Mouse (Mus musculus): Measurements from ENCODE around the gene Plxnb1. TPM values are rescaled to one million over a fixed set of nuclear protein-coding genes. Genes with fewer than 3 reads are reported as not detected.

The Plxnb1 gene
- polyA plus RNA-seq, 1 experiment from 2014 or later: 8.4 TPM

DNA sequence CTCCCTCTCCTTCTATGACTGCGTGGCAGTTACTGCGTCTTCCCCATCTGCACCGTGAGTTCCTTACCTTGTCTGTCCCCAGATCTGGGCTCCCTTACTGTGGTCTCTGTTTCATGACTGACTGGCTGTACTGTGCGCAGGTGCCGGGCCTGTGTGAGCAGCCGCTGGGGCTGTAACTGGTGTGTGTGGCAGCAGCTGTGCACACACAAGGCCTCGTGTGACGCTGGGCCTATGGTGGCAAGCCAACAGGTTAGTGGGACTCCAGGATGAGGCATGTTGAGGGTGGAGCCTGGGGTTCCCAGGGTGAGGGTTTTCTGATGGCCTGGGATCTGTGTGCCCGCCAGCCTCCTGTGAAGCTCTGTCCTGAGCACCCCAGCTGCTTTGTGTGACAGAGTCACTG lies 8.9 kb downstream of the Plxnb1 start:
- no peak for DNase-seq (ENCODE audit: low spot score)
- no peak for ATAC-seq (replicated peaks; ENCODE audit: low FRiP score, low read depth)

DNA sequence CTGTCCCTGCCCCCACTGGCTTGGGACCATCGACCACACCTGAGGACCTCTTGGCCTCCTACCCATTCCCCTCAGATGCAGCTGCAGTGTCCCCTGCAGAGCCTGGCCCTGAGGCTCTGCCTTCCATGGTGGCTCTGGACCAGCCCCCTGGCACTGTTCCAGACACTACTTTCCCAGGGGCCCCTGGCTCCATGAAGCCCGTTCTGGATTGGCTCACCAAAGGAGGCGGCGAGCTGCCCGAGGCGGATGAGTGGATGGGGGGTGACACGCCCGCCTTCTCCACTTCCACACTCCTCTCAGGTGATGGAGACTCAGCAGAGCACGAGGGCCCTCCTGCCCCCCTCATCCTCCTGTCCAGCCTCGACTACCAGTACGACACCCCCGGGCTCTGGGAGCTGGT lies 9.8 kb downstream of the Plxnb1 start:
- Histone ChIP-seq H3K4me2 (ENCODE audit: low read length) (no peak overlapping the region), H3K27me3 (ENCODE audit: insufficient read depth, low read length) (no peaks in the 10 kb centered on the region), H3K9ac (ENCODE audit: low read depth, low read length) (0 out of 2 replicates have a peak overlapping the region, but pooled peaks have one; percentile 20), H3K27ac (peak overlapping the region; percentile 26; the same call in 1 of the 2 replicates), H3K4me3 (replicated peaks; ENCODE audit: low read depth, low read length) (no peak overlapping the region), H3K4me1 (replicated peaks; ENCODE audit: insufficient read depth, low read length) (peaks cover 16% of the 10 kb centered on the region), H3K36me3 (ENCODE audit: insufficient read depth, low read length) (peaks cover 46% of the 10 kb centered on the region), H3K9me3 (replicated peaks; ENCODE audit: low read length) (no peaks in the 10 kb centered on the region)
- ATAC-seq (replicated peaks; ENCODE audit: low FRiP score, low read depth): peak; percentile 11; the same call in 1 of the 2 replicates
- no peak for TF ChIP-seq CTCF (IDR thresholded peaks at IDR 0.05; ENCODE audit: low read depth)
- 66% methylated on average over 12 of the region's 12 CpGs for WGBS
- DNase-seq (ENCODE audit: low spot score): no peak

More for the DNA sequence above, 8.9 kb downstream of the Plxnb1 start:
- Histone ChIP-seq H3K27me3 (ENCODE audit: insufficient read depth, low read length) (no peaks in the 10 kb centered on the region), H3K4me3 (replicated peaks; ENCODE audit: low read depth, low read length) (no peak overlapping the region), H3K27ac (no peak overlapping the region), H3K4me2 (ENCODE audit: low read length) (no peak overlapping the region), H3K36me3 (ENCODE audit: insufficient read depth, low read length) (peaks cover 37% of the 10 kb centered on the region), H3K4me1 (replicated peaks; ENCODE audit: insufficient read depth, low read length) (peaks cover 23% of the 10 kb centered on the region), H3K9me3 (replicated peaks; ENCODE audit: low read length) (no peaks in the 10 kb centered on the region), H3K9ac (ENCODE audit: low read depth, low read length) (0 out of 2 replicates have a peak overlapping the region, but pooled peaks have one; percentile 23)
- no peak for TF ChIP-seq CTCF (IDR thresholded peaks at IDR 0.05; ENCODE audit: low read depth)
- WGBS: 90% methylated on average over 9 of the region's 9 CpGs

DNA sequence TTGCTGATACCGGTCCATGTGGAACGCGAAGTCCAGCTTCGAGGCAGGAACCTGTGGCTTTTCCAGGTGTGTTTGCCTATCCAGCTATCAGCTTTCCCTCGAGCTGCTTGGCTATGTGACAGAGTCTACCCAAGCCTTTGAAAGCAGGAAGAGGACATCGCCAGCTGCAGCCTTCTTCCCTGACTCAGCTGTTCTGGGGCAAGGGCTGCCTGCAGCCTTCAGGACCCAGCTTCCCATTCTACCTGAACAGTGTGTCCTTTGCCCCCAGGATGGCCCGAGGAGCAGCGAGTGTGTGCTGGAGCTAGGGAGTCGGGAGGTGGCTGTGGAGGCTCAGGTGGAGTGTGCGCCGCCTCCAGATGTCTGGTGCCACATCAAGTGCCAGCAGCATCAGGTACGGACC lies 10.5 kb downstream of the Plxnb1 start:
- H3K27ac ChIP-seq: peak overlapping the region; percentile 26; the same call in 1 of the 2 replicates
- peaks cover 52% of the 10 kb centered on the region for H3K36me3 ChIP-seq (ENCODE audit: insufficient read depth, low read length)
- ATAC-seq (replicated peaks; ENCODE audit: low FRiP score, low read depth): no peak
- no peak overlapping the region for H3K4me2 ChIP-seq (ENCODE audit: low read length)
- H3K9ac ChIP-seq (ENCODE audit: low read depth, low read length): no peak overlapping the region
- no peak overlapping the region for H3K4me3 ChIP-seq (replicated peaks; ENCODE audit: low read depth, low read length)
- DNase-seq (ENCODE audit: low spot score): no peak
- peaks cover 16% of the 10 kb centered on the region for H3K4me1 ChIP-seq (replicated peaks; ENCODE audit: insufficient read depth, low read length)
- no peak for TF ChIP-seq CTCF (IDR thresholded peaks at IDR 0.05; ENCODE audit: low read depth)
- 82% methylated on average over 12 of the region's 12 CpGs for WGBS
- H3K27me3 ChIP-seq (ENCODE audit: insufficient read depth, low read length): no peaks in the 10 kb centered on the region
- no peaks in the 10 kb centered on the region for H3K9me3 ChIP-seq (replicated peaks; ENCODE audit: low read length)

DNA sequence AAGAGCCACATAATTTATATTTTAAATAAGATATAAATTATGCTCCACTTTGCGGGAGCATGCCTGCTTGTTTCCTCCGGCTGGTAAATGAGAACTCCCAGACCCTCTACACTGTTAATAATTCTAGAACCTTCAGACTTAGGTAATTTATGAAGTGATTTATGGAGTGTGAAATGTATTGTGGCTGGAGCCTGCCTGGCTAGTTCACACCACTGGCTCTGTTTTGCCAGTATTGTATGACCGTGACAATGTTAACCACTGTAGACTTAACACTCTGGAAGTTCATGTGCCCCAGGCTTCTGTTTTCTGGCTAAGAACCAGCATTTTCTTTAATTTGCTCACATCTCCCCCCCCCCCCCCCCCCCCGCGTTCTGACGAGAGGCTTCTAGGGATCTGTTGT lies 12.2 kb downstream of the Plxnb1 start:
- TF ChIP-seq CTCF (IDR thresholded peaks at IDR 0.05; ENCODE audit: low read depth): no peak
- Histone ChIP-seq H3K9me3 (replicated peaks; ENCODE audit: low read length) (no peaks in the 10 kb centered on the region), H3K27me3 (ENCODE audit: insufficient read depth, low read length) (no peaks in the 10 kb centered on the region), H3K4me1 (replicated peaks; ENCODE audit: insufficient read depth, low read length) (peaks cover 16% of the 10 kb centered on the region), H3K4me2 (ENCODE audit: low read length) (peak overlapping the region; percentile 21; the same call in 1 of the 2 replicates), H3K4me3 (replicated peaks; ENCODE audit: low read depth, low read length) (no peak overlapping the region), H3K27ac (peak overlapping the region; percentile 70), H3K36me3 (ENCODE audit: insufficient read depth, low read length) (peaks cover 62% of the 10 kb centered on the region), H3K9ac (ENCODE audit: low read depth, low read length) (no peak overlapping the region)
- 17% methylated on average over 5 of the region's 6 CpGs for WGBS
- peak; percentile 78 for DNase-seq (ENCODE audit: low spot score)
- peak; percentile 61 for ATAC-seq (replicated peaks; ENCODE audit: low FRiP score, low read depth)

DNA sequence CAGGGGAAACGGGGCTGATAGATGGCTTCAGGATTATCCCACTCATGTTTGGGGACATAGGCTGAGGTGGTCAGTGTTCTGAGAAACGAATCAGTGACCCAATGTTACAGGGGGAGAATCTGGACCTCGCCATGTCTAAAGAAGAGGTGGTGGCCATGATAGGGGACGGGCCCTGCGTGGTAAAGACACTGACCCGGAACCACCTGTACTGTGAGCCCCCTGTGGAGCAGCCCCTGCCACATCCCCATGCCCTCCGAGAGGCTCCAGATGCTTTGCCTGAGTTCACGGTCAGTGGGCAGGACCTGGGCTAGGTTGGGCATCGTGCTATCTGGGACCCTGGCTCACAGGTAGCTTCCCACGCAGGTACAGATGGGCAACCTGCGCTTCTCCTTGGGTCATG lies 15.1 kb downstream of the Plxnb1 start:
- DNase-seq (ENCODE audit: low spot score) (no peak), ATAC-seq (replicated peaks; ENCODE audit: low FRiP score, low read depth) (no peak)
- no peak overlapping the region for H3K4me3 ChIP-seq (replicated peaks; ENCODE audit: low read depth, low read length)
- no peak for TF ChIP-seq CTCF (IDR thresholded peaks at IDR 0.05; ENCODE audit: low read depth)
- WGBS: 90% methylated on average over 11 of the region's 11 CpGs
- no peaks in the 10 kb centered on the region for H3K9me3 ChIP-seq (replicated peaks; ENCODE audit: low read length)
- H3K36me3 ChIP-seq (ENCODE audit: insufficient read depth, low read length): peaks cover 78% of the 10 kb centered on the region
- H3K27ac ChIP-seq: no peak overlapping the region
- no peak overlapping the region for H3K4me2 ChIP-seq (ENCODE audit: low read length)
- H3K4me1 ChIP-seq (replicated peaks; ENCODE audit: insufficient read depth, low read length): peaks cover 10% of the 10 kb centered on the region
- no peaks in the 10 kb centered on the region for H3K27me3 ChIP-seq (ENCODE audit: insufficient read depth, low read length)
- H3K9ac ChIP-seq (ENCODE audit: low read depth, low read length): no peak overlapping the region

DNA sequence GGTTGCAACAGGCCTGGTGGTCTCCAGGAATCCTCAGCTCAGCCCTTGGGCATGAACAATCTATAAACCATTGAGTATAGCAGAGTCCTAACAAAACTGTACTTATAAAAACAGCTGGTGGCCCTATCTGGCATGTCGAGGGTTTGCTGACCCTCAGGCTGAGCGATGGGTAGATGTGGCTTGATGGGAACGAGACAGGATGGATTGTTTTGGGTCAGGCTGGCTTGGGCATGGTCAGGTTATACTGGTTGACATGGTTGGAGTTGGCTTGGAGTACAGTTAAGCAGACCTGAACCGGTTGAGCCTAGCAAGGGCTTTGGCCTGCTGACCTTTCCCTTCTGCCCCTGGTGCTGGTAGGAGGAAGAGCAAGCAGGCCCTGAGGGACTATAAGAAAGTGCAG lies 15.9 kb downstream of the Plxnb1 start:
- H3K4me1 ChIP-seq (replicated peaks; ENCODE audit: insufficient read depth, low read length): peaks cover 5% of the 10 kb centered on the region
- no peaks in the 10 kb centered on the region for H3K27me3 ChIP-seq (ENCODE audit: insufficient read depth, low read length)
- H3K4me3 ChIP-seq (replicated peaks; ENCODE audit: low read depth, low read length): no peak overlapping the region
- H3K27ac ChIP-seq: no peak overlapping the region
- 81% methylated on average over 4 of the region's 4 CpGs for WGBS
- peaks cover 80% of the 10 kb centered on the region for H3K36me3 ChIP-seq (ENCODE audit: insufficient read depth, low read length)
- H3K9me3 ChIP-seq (replicated peaks; ENCODE audit: low read length): no peaks in the 10 kb centered on the region
- H3K4me2 ChIP-seq (ENCODE audit: low read length): no peak overlapping the region
- TF ChIP-seq CTCF (IDR thresholded peaks at IDR 0.05; ENCODE audit: low read depth): no peak
- no peak overlapping the region for H3K9ac ChIP-seq (ENCODE audit: low read depth, low read length)
- DNase-seq (ENCODE audit: low spot score) (no peak), ATAC-seq (replicated peaks; ENCODE audit: low FRiP score, low read depth) (no peak)

DNA sequence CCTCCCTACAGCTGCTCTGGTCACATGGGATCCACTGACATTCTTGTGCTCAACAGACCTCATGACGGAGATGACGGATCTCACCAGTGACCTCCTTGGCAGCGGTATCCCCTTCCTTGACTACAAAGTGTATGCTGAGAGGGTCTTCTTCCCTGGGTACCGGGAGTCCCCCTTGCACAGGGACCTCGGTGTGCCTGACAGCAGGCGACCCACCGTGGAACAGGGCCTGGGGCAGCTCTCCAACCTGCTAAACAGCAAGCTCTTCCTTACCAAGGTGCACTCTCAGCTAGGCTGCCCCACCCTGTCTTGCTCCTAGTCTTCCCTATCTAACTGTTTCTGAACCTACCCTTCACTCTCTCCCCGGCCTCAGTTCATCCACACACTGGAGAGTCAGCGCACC lies 16.4 kb downstream of the Plxnb1 start:
- DNase-seq (ENCODE audit: low spot score) (no peak), ATAC-seq (replicated peaks; ENCODE audit: low FRiP score, low read depth) (no peak)
- Histone ChIP-seq H3K9ac (ENCODE audit: low read depth, low read length) (no peak overlapping the region), H3K36me3 (ENCODE audit: insufficient read depth, low read length) (peaks cover 80% of the 10 kb centered on the region), H3K4me2 (ENCODE audit: low read length) (no peak overlapping the region), H3K4me3 (replicated peaks; ENCODE audit: low read depth, low read length) (no peak overlapping the region), H3K9me3 (replicated peaks; ENCODE audit: low read length) (no peaks in the 10 kb centered on the region), H3K4me1 (replicated peaks; ENCODE audit: insufficient read depth, low read length) (peaks cover under 1% of the 10 kb centered on the region; the same call in 1 of the 2 replicates), H3K27ac (no peak overlapping the region), H3K27me3 (ENCODE audit: insufficient read depth, low read length) (no peaks in the 10 kb centered on the region)
- TF ChIP-seq CTCF (IDR thresholded peaks at IDR 0.05; ENCODE audit: low read depth): no peak
- 80% methylated on average over 9 of the region's 9 CpGs for WGBS

All from kidney, postnatal 0 days (tissue).